Mouse (Mus musculus): Measurements from ENCODE around the gene Slc9b2.

Gene Slc9b2

GRCm38 (mm10) chr3:135312916-135313491 is 5.5 kb downstream of the Slc9b2 start:
- DNase-seq (ENCODE audit: low spot score in 2 of 2) = no peak

GRCm38 (mm10) chr3:135313727-135314126 is 6.2 kb downstream of the Slc9b2 start:
- DNase-seq (ENCODE audit: low spot score in 2 of 2) = no peak

- no peak for DNase-seq (ENCODE audit: low spot score in 2 of 2)
Measured at GRCm38 (mm10) chr3:135314811-135315210, 7.3 kb downstream of the Slc9b2 start.

- no peak for DNase-seq (ENCODE audit: low spot score in 2 of 2)
Measured at GRCm38 (mm10) chr3:135315720-135316425, 8.4 kb downstream of the Slc9b2 start.

GRCm38 (mm10) chr3:135318331-135318730 is 10.8 kb downstream of the Slc9b2 start:
- no peak for DNase-seq (ENCODE audit: low spot score in 2 of 2)

- DNase-seq (ENCODE audit: low spot score in 2 of 2) = no peak
Measured at GRCm38 (mm10) chr3:135324354-135324753, 16.9 kb downstream of the Slc9b2 start.

- DNase-seq (ENCODE audit: low spot score in 2 of 2) = no peak
Measured at GRCm38 (mm10) chr3:135327176-135327575, 19.7 kb downstream of the Slc9b2 start.

GRCm38 (mm10) chr3:135327601-135328000 is 20.1 kb downstream of the Slc9b2 start:
- no peak for DNase-seq (ENCODE audit: low spot score in 2 of 2)

- DNase-seq (ENCODE audit: low spot score in 2 of 2) = no peak
Measured at GRCm38 (mm10) chr3:135328560-135328959, 21.1 kb downstream of the Slc9b2 start.

GRCm38 (mm10) chr3:135332691-135333090 is 25.2 kb downstream of the Slc9b2 start:
- no peak for DNase-seq (ENCODE audit: low spot score in 2 of 2)

- DNase-seq (ENCODE audit: low spot score in 2 of 2) = no peak
Measured at GRCm38 (mm10) chr3:135333763-135334162, 26.3 kb downstream of the Slc9b2 start.

- DNase-seq (ENCODE audit: low spot score in 2 of 2) = no peak
Measured at GRCm38 (mm10) chr3:135347739-135348264, 40.3 kb downstream of the Slc9b2 start, which contains the start of gene Slc9b1. Gene Slc9b1 (plus strand): TSS chr3:135348029.

- no peak for DNase-seq (ENCODE audit: low spot score in 2 of 2)
Measured at GRCm38 (mm10) chr3:135349022-135349421, 41.5 kb downstream of the Slc9b2 start.

GRCm38 (mm10) chr3:135351857-135352256 is 44.4 kb downstream of the Slc9b2 start:
- no peak for DNase-seq (ENCODE audit: low spot score in 2 of 2)

- DNase-seq (ENCODE audit: low spot score in 2 of 2) = no peak
Measured at GRCm38 (mm10) chr3:135357394-135357793, 49.9 kb downstream of the Slc9b2 start.

GRCm38 (mm10) chr3:135375836-135376235 is 68.3 kb downstream of the Slc9b2 start:
- no peak for DNase-seq (ENCODE audit: low spot score in 2 of 2)

- DNase-seq (ENCODE audit: low spot score in 2 of 2) = no peak
Measured at GRCm38 (mm10) chr3:135377445-135377844, 69.9 kb downstream of the Slc9b2 start.

- DNase-seq (ENCODE audit: low spot score in 2 of 2) = no peak
Measured at GRCm38 (mm10) chr3:135379868-135380267, 72.4 kb downstream of the Slc9b2 start.

- no peak for DNase-seq (ENCODE audit: low spot score in 2 of 2)
Measured at GRCm38 (mm10) chr3:135393186-135393585, 85.7 kb downstream of the Slc9b2 start.
